Mouse (Mus musculus) left cerebral cortex, adult 8-10 months (tissue): ENCODE measurements around the gene Acss2. TPM values are rescaled to one million over a fixed set of nuclear protein-coding genes. Genes with fewer than 3 reads are reported as not detected.

Experiments used
- DNase-seq, 2 experiments: peaks; one replicate each; pipeline ENCODE4 v3.0.0; 2022; ENCODE audit warnings: low spot score in 2 of 2
- microRNA-seq, 2 experiments: library from miRNA; unstranded; fragments of <30 nt; microRNA quantifications; one replicate each; pipeline ENCODE4 v1.2.0; 2022
- total RNA-seq, 4 experiments: library from RNA; stranded (reverse); gene quantifications; 2 replicates each; pipeline ENCODE4 v1.2.4; 2022

Acss2 gene
- total RNA-seq, 4 experiments from 2014 or later = 53.0 to 64.3 (median 55.1) TPM

DNA sequence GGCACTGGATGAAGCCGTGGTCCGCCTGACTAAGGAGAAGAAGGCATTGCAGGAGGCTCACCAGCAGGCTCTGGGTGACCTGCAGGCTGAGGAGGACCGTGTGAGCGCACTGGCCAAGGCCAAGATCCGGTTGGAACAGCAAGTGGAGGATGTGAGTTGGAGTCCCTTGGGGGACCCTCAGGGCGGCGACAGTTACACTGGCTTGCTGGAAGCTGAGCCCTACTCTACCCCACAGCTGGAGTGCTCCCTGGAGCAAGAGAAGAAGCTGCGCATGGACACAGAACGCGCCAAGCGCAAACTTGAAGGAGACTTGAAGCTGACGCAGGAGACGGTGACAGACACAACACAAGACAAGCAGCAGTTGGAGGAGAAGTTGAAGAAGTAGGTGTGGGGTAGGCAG lies 110.8 kb downstream of the Acss2 start:
- no peak for DNase-seq

DNA sequence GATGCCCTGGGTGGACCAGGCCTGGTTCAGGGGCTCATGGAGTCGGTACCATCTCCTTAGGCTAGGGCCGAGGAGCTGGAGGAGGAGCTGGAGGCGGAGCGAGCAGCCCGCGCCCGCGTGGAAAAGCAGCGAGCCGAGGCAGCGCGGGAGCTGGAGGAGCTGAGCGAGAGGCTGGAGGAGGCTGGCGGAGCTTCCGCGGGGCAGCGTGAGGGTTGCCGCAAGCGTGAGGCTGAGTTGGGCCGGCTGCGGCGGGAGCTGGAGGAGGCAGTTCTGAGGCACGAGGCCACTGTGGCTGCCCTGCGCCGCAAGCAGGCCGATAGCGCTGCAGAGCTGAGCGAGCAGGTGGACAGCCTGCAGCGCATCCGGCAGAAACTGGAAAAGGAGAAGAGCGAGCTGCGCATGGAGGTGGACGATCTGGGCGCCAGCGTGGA lies 111.5 kb downstream of the Acss2 start:
- DNase-seq = peak in 1 of 2 experiments; percentile 63

DNA sequence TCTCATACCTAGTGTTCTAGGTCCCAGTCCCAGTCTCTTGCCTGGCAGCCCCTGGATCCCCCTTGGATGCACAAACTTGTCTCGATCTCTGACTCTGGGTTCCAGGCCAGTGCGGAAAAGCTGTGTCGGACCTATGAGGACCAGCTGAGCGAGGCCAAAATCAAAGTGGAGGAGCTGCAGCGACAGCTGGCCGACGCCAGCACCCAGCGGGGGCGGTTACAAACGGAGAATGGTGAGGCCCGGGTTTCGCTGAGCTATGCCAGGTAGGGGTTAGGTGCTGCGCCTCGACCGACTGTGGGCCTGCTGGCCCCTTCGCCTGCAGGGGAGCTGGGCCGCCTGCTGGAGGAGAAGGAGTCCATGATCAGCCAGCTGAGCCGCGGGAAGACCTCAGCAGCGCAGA lies 112.4 kb downstream of the Acss2 start:
- no peak for DNase-seq

DNA sequence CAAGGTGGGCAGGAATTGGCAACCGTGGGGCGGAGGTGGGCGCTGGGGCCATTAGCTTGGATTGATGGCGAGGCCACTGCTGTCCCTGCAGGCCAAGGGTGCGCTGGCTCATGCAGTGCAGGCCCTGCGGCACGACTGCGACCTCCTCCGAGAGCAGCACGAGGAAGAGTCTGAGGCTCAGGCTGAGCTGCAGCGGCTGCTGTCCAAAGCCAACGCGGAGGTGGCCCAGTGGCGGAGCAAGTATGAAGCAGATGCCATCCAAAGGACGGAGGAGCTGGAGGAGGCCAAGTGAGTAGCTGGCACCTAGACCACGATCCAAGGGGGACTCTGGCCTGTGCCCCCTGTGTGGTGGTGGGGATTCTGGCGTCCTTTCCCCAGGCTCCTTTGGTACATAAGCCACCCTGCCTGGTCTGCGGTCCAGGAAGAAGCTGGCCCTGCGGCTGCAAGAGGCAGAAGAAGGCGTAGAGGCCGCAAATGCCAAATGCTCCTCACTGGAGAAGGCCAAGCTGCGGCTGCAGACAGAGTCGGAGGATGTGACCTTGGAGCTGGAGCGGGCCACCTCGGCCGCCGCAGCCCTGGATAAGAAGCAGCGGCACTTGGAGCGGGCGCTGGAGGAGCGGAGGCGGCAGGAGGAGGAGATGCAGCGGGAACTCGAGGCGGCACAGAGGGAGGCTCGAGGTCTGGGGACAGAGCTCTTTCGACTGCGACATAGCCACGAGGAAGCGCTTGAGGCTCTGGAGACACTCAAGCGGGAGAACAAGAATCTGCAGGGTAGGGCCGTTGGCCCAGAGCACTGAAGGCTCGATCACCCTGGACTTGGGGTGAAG lies 113.1 kb downstream of the Acss2 start:
- DNase-seq = no peak

- DNase-seq = no peak
Observed at GRCm38 (mm10) chr2:155632138-155632936, 114.6 kb downstream of the Acss2 start.

DNA sequence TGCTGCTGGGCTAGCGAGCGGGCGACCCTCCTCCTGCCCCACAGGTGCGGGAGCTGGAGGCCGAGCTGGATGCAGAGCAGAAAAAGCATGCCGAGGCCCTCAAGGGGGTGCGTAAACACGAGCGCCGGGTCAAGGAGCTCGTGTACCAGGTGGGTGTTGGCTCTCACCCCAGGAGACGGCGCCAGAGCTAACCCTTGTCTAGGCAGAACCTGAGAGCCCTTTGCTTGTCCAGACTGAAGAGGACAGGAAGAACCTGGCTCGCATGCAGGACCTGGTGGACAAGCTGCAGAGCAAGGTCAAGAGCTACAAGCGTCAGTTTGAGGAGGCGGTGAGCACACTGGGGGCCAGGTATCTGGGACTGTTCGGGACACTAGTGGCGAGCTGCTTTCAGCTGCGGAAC lies 115.4 kb downstream of the Acss2 start:
- DNase-seq = no peak

GRCm38 (mm10) chr2:155633731-155634130 lies 116.0 kb downstream of the Acss2 start:
- no peak for DNase-seq

DNA sequence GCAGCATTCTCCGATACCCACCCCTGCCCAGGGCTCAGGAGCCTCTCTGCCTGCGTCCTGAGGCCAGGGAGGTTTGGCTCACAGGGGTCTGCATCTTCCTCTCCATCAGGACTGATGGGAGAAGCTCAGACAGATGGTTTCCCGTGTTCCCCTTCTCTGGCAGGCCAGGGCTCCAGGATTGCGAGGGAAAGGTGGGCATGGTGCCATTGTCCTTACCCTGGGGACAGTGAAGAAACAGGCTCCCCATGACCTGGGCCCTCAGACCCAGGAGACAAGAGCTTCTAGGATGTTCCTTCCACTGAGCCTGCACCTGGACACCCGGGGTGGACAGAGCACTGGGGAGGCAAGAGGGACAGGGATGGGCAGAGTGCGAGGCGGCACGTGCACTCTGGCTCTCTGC lies 116.8 kb downstream of the Acss2 start:
- DNase-seq = no peak

Small RNA genes within 50 kb of the gene (microRNA-seq; reads per million reads assigned to microRNA genes)
- gene Mir499 = 8.4 to 14.3 reads per million in 2 experiments

Other genes starting within 250 kb of the Acss2 start
- 100 to 1,000 TPM; 303 to 332 (median 311) TPM for gene Map1lc3a, start 241.7 kb upstream of the Acss2 start, total RNA-seq
- 10 to 100 TPM; 27.4 to 30.1 (median 28.9) TPM for gene Pigu, start 160.5 kb upstream of the Acss2 start, total RNA-seq
- gene Trp53inp2, start 136.9 kb upstream of the Acss2 start, total RNA-seq = 100 to 1,000 TPM; 118 to 124 (median 121) TPM
- 10 to 100 TPM; 55.5 to 61.2 (median 57.9) TPM for gene Ncoa6, start 44.1 kb upstream of the Acss2 start, total RNA-seq
- 100 to 1,000 TPM; 104 to 117 (median 113) TPM for gene Ggt7, start 289 bp downstream of the Acss2 start, total RNA-seq
- 10 to 100 TPM; 14.6 to 15.7 (median 15.0) TPM for gene Gss, start 74.9 kb downstream of the Acss2 start, total RNA-seq
- gene Myh7b, start 93.3 kb downstream of the Acss2 start, total RNA-seq = 10 to 100 TPM in 1 of 4 experiments, 1 to 10 TPM in 3; 3.7 to 13.0 (median 7.2) TPM
- gene Trpc4ap, start 174.4 kb downstream of the Acss2 start, total RNA-seq = 100 to 1,000 TPM; 148 to 150 (median 149) TPM
- gene Edem2, start 211.5 kb downstream of the Acss2 start, total RNA-seq = 10 to 100 TPM; 21.9 to 23.9 (median 23.3) TPM
- gene Gm17581, start 217.9 kb downstream of the Acss2 start, total RNA-seq = not detected
- gene Procr, start 233.2 kb downstream of the Acss2 start, total RNA-seq = 1 to 10 TPM in 3 of 4 experiments, under 1 TPM in 1; 0.76 to 2.5 (median 1.9) TPM